Mouse (Mus musculus) neutrophil, adult 59 days (primary cell): Measurements from ENCODE around the gene C1ql4. TPM values are rescaled to one million over a fixed set of nuclear protein-coding genes. Genes with fewer than 3 reads are reported as not detected.

ENCODE experiments used
- total RNA-seq, 2 experiments: library from RNA; stranded (reverse); gene quantifications; 1 replicate in 1 of 2; 2 replicates in 1 of 2; pipeline ENCODE4 v1.2.4; 2023

The C1ql4 gene
- total RNA-seq: not detected

GRCm38 (mm10) chr15:99087253-99088075, at the start of gene C1ql4:
C1ql4 (minus strand) TSS chr15:99087817.

GRCm38 (mm10) chr15:99125711-99126080, 38.1 kb upstream of the C1ql4 start, which contains the start of gene Spats2:
Spats2 (plus strand) TSS chr15:99125916.

GRCm38 (mm10) chr15:99092870-99093269, 5.3 kb upstream of the C1ql4 start, which contains the start of gene Dnajc22:
Dnajc22 (plus strand) TSS chr15:99093170.

GRCm38 (mm10) chr15:99074019-99074599, 13.5 kb downstream of the C1ql4 start, which contains the start of gene Troap:
Troap (plus strand) TSS chr15:99074575.

GRCm38 (mm10) chr15:99055040-99055439, 32.6 kb downstream of the C1ql4 start, which contains the start of gene Prph:
Prph (plus strand) TSS chr15:99055174.

Other genes starting within 250 kb of the C1ql4 start
- 100 to 1,000 TPM; 126 to 127 TPM for gene Kmt2d, start 216.6 kb downstream of the C1ql4 start, total RNA-seq
- 1 to 10 TPM; 2.6 to 4.1 TPM for gene Rhebl1, start 193.3 kb downstream of the C1ql4 start, total RNA-seq
- not detected for gene Dhh, start 189.3 kb downstream of the C1ql4 start, total RNA-seq
- gene Lmbr1l, start 169.6 kb downstream of the C1ql4 start, total RNA-seq: 10 to 100 TPM; 89.1 to 93.1 TPM
- gene Tuba1b, start 153.3 kb downstream of the C1ql4 start, total RNA-seq: 100 to 1,000 TPM; 328 to 352 TPM
- gene Gm49450, start 134.3 kb downstream of the C1ql4 start, total RNA-seq: not detected
- gene Tuba1a, start 134.1 kb downstream of the C1ql4 start, total RNA-seq: 100 to 1,000 TPM; 100 to 111 TPM
- 100 to 1,000 TPM; 267 to 280 TPM for gene Tuba1c, start 57.9 kb downstream of the C1ql4 start, total RNA-seq
- gene Prph, start 32.6 kb downstream of the C1ql4 start, total RNA-seq: not detected
- gene Troap, start 13.2 kb downstream of the C1ql4 start, total RNA-seq: 10 to 100 TPM; 30.9 to 35.2 TPM
- 1 to 10 TPM; 1.6 to 2.3 TPM for gene Dnajc22, start 5.4 kb upstream of the C1ql4 start, total RNA-seq
- gene Spats2, start 38.1 kb upstream of the C1ql4 start, total RNA-seq: under 1 TPM in 1 of 2 experiments, not detected in 1; 0.18 TPM
- not detected for gene Kcnh3, start 137.0 kb upstream of the C1ql4 start, total RNA-seq
- 10 to 100 TPM; 49.2 to 57.1 TPM for gene Mcrs1, start 164.1 kb upstream of the C1ql4 start, total RNA-seq
- gene Prpf40b, start 207.3 kb upstream of the C1ql4 start, total RNA-seq: 1 to 10 TPM; 1.1 to 1.5 TPM
- not detected for gene Fam186b, start 208.1 kb upstream of the C1ql4 start, total RNA-seq